Mouse (Mus musculus): Measurements from ENCODE around the gene Sec63. TPM values are rescaled to one million over a fixed set of nuclear protein-coding genes. Genes with fewer than 3 reads are reported as not detected.
A peak's percentile ranks its signal among the peaks of the same experiment; 100 is the strongest.

Sec63 gene
- polyA plus RNA-seq, 1 experiment, result 13.2 TPM

- Histone ChIP-seq H3K36me3 (ENCODE audit: control insufficient read depth, insufficient read depth, low read length) (no peaks in the 10 kb centered on the region), H3K27ac (ENCODE audit: control insufficient read depth, insufficient read depth, low read length) (no peak overlapping the region), H3K4me1 (replicated peaks; ENCODE audit: control insufficient read depth, insufficient read depth, low read length) (peaks cover 6% of the 10 kb centered on the region), H3K27me3 (ENCODE audit: control insufficient read depth, insufficient read depth, low read length) (no peaks in the 10 kb centered on the region), H3K4me3 (ENCODE audit: control insufficient read depth, insufficient read depth, low read length) (no peak overlapping the region)
- 99% methylated on average over 9 of the region's 9 CpGs for WGBS
- DNase-seq, result no peak
- no peak for TF ChIP-seq POLR2A (IDR thresholded peaks at IDR 0.05; ENCODE audit: control insufficient read depth, extremely low read depth, insufficient read depth, low read length, poor library complexity)
- no peak for TF ChIP-seq CTCF (IDR thresholded peaks at IDR 0.05; ENCODE audit: borderline replicate concordance, control insufficient read depth, extremely low read depth, insufficient read depth, low read length, poor library complexity)
Measured at GRCm38 (mm10) chr10:42856574-42856973, 95.3 kb downstream of the Sec63 start.

GRCm38 (mm10) chr10:42857021-42857420, 95.7 kb downstream of the Sec63 start:
- H3K4me3 ChIP-seq (ENCODE audit: control insufficient read depth, insufficient read depth, low read length), result no peak overlapping the region
- no peaks in the 10 kb centered on the region for H3K27me3 ChIP-seq (ENCODE audit: control insufficient read depth, insufficient read depth, low read length)

GRCm38 (mm10) chr10:42859781-42860158, 98.5 kb downstream of the Sec63 start:
- 36% methylated on average over 2 of the region's 2 CpGs for WGBS
- Histone ChIP-seq H3K4me3 (ENCODE audit: control insufficient read depth, insufficient read depth, low read length) (no peak overlapping the region), H3K4me1 (replicated peaks; ENCODE audit: control insufficient read depth, insufficient read depth, low read length) (peaks cover 17% of the 10 kb centered on the region), H3K27me3 (ENCODE audit: control insufficient read depth, insufficient read depth, low read length) (no peaks in the 10 kb centered on the region), H3K27ac (ENCODE audit: control insufficient read depth, insufficient read depth, low read length) (peak overlapping the region; percentile 56), H3K36me3 (ENCODE audit: control insufficient read depth, insufficient read depth, low read length) (no peaks in the 10 kb centered on the region)
- TF ChIP-seq POLR2A (IDR thresholded peaks at IDR 0.05; ENCODE audit: control insufficient read depth, extremely low read depth, insufficient read depth, low read length, poor library complexity), result no peak
- no peak for TF ChIP-seq CTCF (IDR thresholded peaks at IDR 0.05; ENCODE audit: borderline replicate concordance, control insufficient read depth, extremely low read depth, insufficient read depth, low read length, poor library complexity)
- no peak for DNase-seq

More at GRCm38 (mm10) chr10:42857021-42857420, 95.7 kb downstream of the Sec63 start:
- no peak overlapping the region for H3K27ac ChIP-seq (ENCODE audit: control insufficient read depth, insufficient read depth, low read length)
- peaks cover 6% of the 10 kb centered on the region for H3K4me1 ChIP-seq (replicated peaks; ENCODE audit: control insufficient read depth, insufficient read depth, low read length)
- no peak for DNase-seq
- no peaks in the 10 kb centered on the region for H3K36me3 ChIP-seq (ENCODE audit: control insufficient read depth, insufficient read depth, low read length)
- WGBS, result 95% methylated on average over 2 of the region's 2 CpGs
- TF ChIP-seq CTCF (IDR thresholded peaks at IDR 0.05; ENCODE audit: borderline replicate concordance, control insufficient read depth, extremely low read depth, insufficient read depth, low read length, poor library complexity), result no peak
- no peak for TF ChIP-seq POLR2A (IDR thresholded peaks at IDR 0.05; ENCODE audit: control insufficient read depth, extremely low read depth, insufficient read depth, low read length, poor library complexity)

- Histone ChIP-seq H3K27me3 (ENCODE audit: control insufficient read depth, insufficient read depth, low read length) (no peaks in the 10 kb centered on the region), H3K36me3 (ENCODE audit: control insufficient read depth, insufficient read depth, low read length) (no peaks in the 10 kb centered on the region), H3K27ac (ENCODE audit: control insufficient read depth, insufficient read depth, low read length) (peak within 1 kb of the TSS; percentile 90), H3K4me3 (ENCODE audit: control insufficient read depth, insufficient read depth, low read length) (peak within 1 kb of the TSS; percentile 89), H3K4me1 (replicated peaks; ENCODE audit: control insufficient read depth, insufficient read depth, low read length) (peaks cover 19% of the 10 kb centered on the region)
- WGBS, result 4% methylated on average over 17 of the region's 17 CpGs
- DNase-seq, result peak; percentile 66
- TF ChIP-seq POLR2A (IDR thresholded peaks at IDR 0.05; ENCODE audit: control insufficient read depth, extremely low read depth, insufficient read depth, low read length, poor library complexity) (0 out of 2 replicates have a peak, but pooled peaks have one; percentile 41), CTCF (IDR thresholded peaks at IDR 0.05; ENCODE audit: borderline replicate concordance, control insufficient read depth, extremely low read depth, insufficient read depth, low read length, poor library complexity) (no peak)
Measured at GRCm38 (mm10) chr10:42860159-42860911, 99.0 kb downstream of the Sec63 start, which contains the start of gene Scml4. Scml4 (plus strand) TSS chr10:42860370.

GRCm38 (mm10) chr10:42861446-42861845, 100.2 kb downstream of the Sec63 start:
- TF ChIP-seq POLR2A (IDR thresholded peaks at IDR 0.05; ENCODE audit: control insufficient read depth, extremely low read depth, insufficient read depth, low read length, poor library complexity), result no peak
- no peak for TF ChIP-seq CTCF (IDR thresholded peaks at IDR 0.05; ENCODE audit: borderline replicate concordance, control insufficient read depth, extremely low read depth, insufficient read depth, low read length, poor library complexity)
- peak; percentile 32 for DNase-seq
- 13% methylated on average over 7 of the region's 7 CpGs for WGBS
- H3K27ac ChIP-seq (ENCODE audit: control insufficient read depth, insufficient read depth, low read length), result peak overlapping the region; percentile 80
- no peaks in the 10 kb centered on the region for H3K36me3 ChIP-seq (ENCODE audit: control insufficient read depth, insufficient read depth, low read length)
- H3K27me3 ChIP-seq (ENCODE audit: control insufficient read depth, insufficient read depth, low read length), result no peaks in the 10 kb centered on the region
- H3K4me1 ChIP-seq (replicated peaks; ENCODE audit: control insufficient read depth, insufficient read depth, low read length), result peaks cover 23% of the 10 kb centered on the region
- H3K4me3 ChIP-seq (ENCODE audit: control insufficient read depth, insufficient read depth, low read length), result peak overlapping the region; percentile 43

GRCm38 (mm10) chr10:42862102-42862740, 100.9 kb downstream of the Sec63 start:
- 6% methylated on average over 13 of the region's 13 CpGs for WGBS
- DNase-seq, result peak; percentile 69
- H3K27me3 ChIP-seq (ENCODE audit: control insufficient read depth, insufficient read depth, low read length), result no peaks in the 10 kb centered on the region
- H3K27ac ChIP-seq (ENCODE audit: control insufficient read depth, insufficient read depth, low read length), result peak overlapping the region; percentile 10; the same call in 1 of the 2 replicates
- TF ChIP-seq CTCF (IDR thresholded peaks at IDR 0.05; ENCODE audit: borderline replicate concordance, control insufficient read depth, extremely low read depth, insufficient read depth, low read length, poor library complexity), result no peak
- no peak for TF ChIP-seq POLR2A (IDR thresholded peaks at IDR 0.05; ENCODE audit: control insufficient read depth, extremely low read depth, insufficient read depth, low read length, poor library complexity)
- H3K4me3 ChIP-seq (ENCODE audit: control insufficient read depth, insufficient read depth, low read length), result no peak overlapping the region
- H3K4me1 ChIP-seq (replicated peaks; ENCODE audit: control insufficient read depth, insufficient read depth, low read length), result peaks cover 23% of the 10 kb centered on the region
- H3K36me3 ChIP-seq (ENCODE audit: control insufficient read depth, insufficient read depth, low read length), result no peaks in the 10 kb centered on the region

Measured in thymus, adult 2 months (tissue).